Mouse (Mus musculus) heart, postnatal 0 days (tissue): Measurements from ENCODE around the gene Xpnpep3. TPM values are rescaled to one million over a fixed set of nuclear protein-coding genes. Genes with fewer than 3 reads are reported as not detected.

Experiments used
- ATAC-seq: fragments of 200-750 bp; cut with Nextera tagmentation; 2 replicates; pipeline ENCODE4 v1.8.0; 2017; ENCODE audit warnings: low read depth, moderate number of reproducible peaks, moderate library complexity; ENCODE audit not compliant: insufficient read depth
- DNase-seq: peaks from one replicate; pipeline ENCODE4 v3.0.0-alpha.2; 2016; ENCODE audit warnings: low spot score
- H3K27ac ChIP-seq: fragments of 300-500 bp; sonication (generic); 2 replicates; pipeline ENCODE4 v1.5.1; 2014; ENCODE audit warnings: low read depth, mild to moderate bottlenecking
- H3K27me3 ChIP-seq: fragments of 300-500 bp; sonication (generic); 2 replicates; pipeline ENCODE4 v1.6.1; 2014; ENCODE audit warnings: low read length, mixed read lengths; ENCODE audit not compliant: control insufficient read depth, insufficient read depth
- H3K36me3 ChIP-seq: fragments of 300-500 bp; sonication (generic); replicated peaks from 2 replicates; pipeline ENCODE4 v1.6.1; 2014; ENCODE audit warnings: low read length, mixed read lengths; ENCODE audit not compliant: control insufficient read depth, insufficient read depth
- H3K4me1 ChIP-seq: fragments of 300-500 bp; sonication (generic); 2 replicates; pipeline ENCODE4 v1.6.1; 2014; ENCODE audit warnings: antibody characterized with exemption; ENCODE audit not compliant: control insufficient read depth, insufficient read depth
- H3K4me2 ChIP-seq: fragments of 300-500 bp; sonication (generic); 2 replicates; pipeline ENCODE4 v1.6.1; 2014; ENCODE audit warnings: low read depth, mild to moderate bottlenecking, low read length, moderate library complexity
- H3K4me3 ChIP-seq: fragments of 300-500 bp; sonication (generic); 2 replicates; pipeline ENCODE4 v1.5.1; 2014; ENCODE audit warnings: low read depth, low read length
- H3K9ac ChIP-seq: fragments of 300-500 bp; sonication (generic); replicated peaks from 2 replicates; pipeline ENCODE4 v1.6.1; 2014; ENCODE audit warnings: low read depth, low read length, mixed read lengths
- H3K9me3 ChIP-seq: fragments of 300-500 bp; sonication (generic); replicated peaks from 2 replicates; pipeline ENCODE4 v1.6.1; 2016; ENCODE audit warnings: low read length; ENCODE audit not compliant: control insufficient read depth
- CTCF ChIP-seq: IDR thresholded peaks from 2 replicates; pipeline ENCODE4 v1.5.1; 2016; ENCODE audit warnings: antibody characterized with exemption, control low read depth, low read depth
- EP300 ChIP-seq: IDR thresholded peaks from 2 replicates; pipeline ENCODE4 v1.6.1; 2016; ENCODE audit warnings: antibody characterized with exemption, low read depth
- WGBS: fragments of 180-500 bp; shearing (Covaris S2); extraction: QIAGEN DNeasy Blood & Tissue Kit; methylation state at CpG from one replicate; pipeline ENCODE4 v1.1.7; 2014; 5-methylcytosine and 5-hydroxymethylcytosine counted together
- polyA plus RNA-seq: library from polyadenylated mRNA; unstranded; fragments of >200 nt; fragmentation: Nextera tagmentation; extraction: Ambion mirVana; gene quantifications from 2 replicates; pipeline ENCODE4 v1.2.1, GENCODE M21; 2015
- total RNA-seq: library from RNA; depleted of rRNA; stranded (reverse); fragments of >200 nt; gene quantifications from 2 replicates; pipeline ENCODE4 v1.2.3, GENCODE M21; 2014; ENCODE audit warnings: low replicate concordance; rRNA removed

Gene Xpnpep3
- total RNA-seq (10.5 and 14.9 TPM in 2 replicates), polyA plus RNA-seq (6.9 and 7.3 TPM in 2 replicates)

- H3K27ac ChIP-seq = peak within 1 kb of the TSS; percentile 94
- H3K36me3 ChIP-seq = no peaks in the 10 kb centered on the region; the same call in 1 of the 2 replicates
- WGBS = under 1% methylated on average over 50 of the region's 50 CpGs
- TF ChIP-seq CTCF (no peak), EP300 (peak; percentile 95)
- peak within 1 kb of the TSS; percentile 65 for H3K4me2 ChIP-seq
- peak; percentile 100 for ATAC-seq
- H3K27me3 ChIP-seq = no peaks in the 10 kb centered on the region
- peak within 1 kb of the TSS; percentile 84 for H3K9ac ChIP-seq
- H3K4me1 ChIP-seq = peaks cover 16% of the 10 kb centered on the region
- peak; percentile 98 for DNase-seq
- H3K9me3 ChIP-seq = no peaks in the 10 kb centered on the region
- peak within 1 kb of the TSS; percentile 78 for H3K4me3 ChIP-seq
Observed at GRCm38 (mm10) chr15:81399638-81400315, at the start of gene Xpnpep3, which contains the start of gene St13. Gene Xpnpep3 (plus strand): TSS chr15:81400138. Gene St13 (minus strand): TSS chr15:81400077.

DNA sequence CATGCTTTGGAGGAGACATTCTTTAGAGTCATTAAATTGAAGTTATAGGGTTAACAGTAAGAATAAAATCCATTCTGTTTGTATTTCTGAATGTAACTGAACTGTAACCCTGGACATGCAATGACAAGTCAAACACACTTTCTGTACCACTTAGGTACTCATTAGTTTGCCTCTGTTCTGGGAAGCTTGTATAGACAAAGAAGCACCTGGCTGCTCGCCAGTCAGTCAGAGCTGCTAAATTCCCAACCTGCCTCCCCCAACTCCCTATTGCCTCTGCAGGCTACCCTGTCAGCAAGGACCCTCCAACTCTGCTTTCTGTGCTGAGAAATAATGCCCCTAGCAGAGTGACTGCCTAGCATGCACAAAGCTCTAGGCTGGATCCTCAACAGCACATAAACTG is 49.5 kb upstream of the Xpnpep3 start:
- Histone ChIP-seq H3K27me3 (no peaks in the 10 kb centered on the region), H3K36me3 (no peaks in the 10 kb centered on the region), H3K27ac (no peak overlapping the region), H3K4me3 (no peak overlapping the region), H3K9ac (no peak overlapping the region), H3K4me1 (peaks cover 4% of the 10 kb centered on the region; the same call in 1 of the 2 replicates), H3K4me2 (no peak overlapping the region), H3K9me3 (no peaks in the 10 kb centered on the region)
- WGBS = 30% methylated on average over 1 of the region's 1 CpGs
- TF ChIP-seq EP300 (no peak), CTCF (no peak)
- DNase-seq (no peak), ATAC-seq (no peak)

GRCm38 (mm10) chr15:81352638-81353037 is 47.3 kb upstream of the Xpnpep3 start:
- Histone ChIP-seq H3K27me3 (no peaks in the 10 kb centered on the region), H3K9ac (no peak overlapping the region), H3K4me1 (peaks cover 4% of the 10 kb centered on the region; the same call in 1 of the 2 replicates), H3K4me2 (no peak overlapping the region), H3K4me3 (no peak overlapping the region), H3K9me3 (no peaks in the 10 kb centered on the region), H3K36me3 (no peaks in the 10 kb centered on the region), H3K27ac (no peak overlapping the region)
- ATAC-seq = no peak
- TF ChIP-seq CTCF (peak; percentile 28), EP300 (no peak)
- DNase-seq = no peak
- WGBS = 67% methylated on average over 1 of the region's 1 CpGs

DNA sequence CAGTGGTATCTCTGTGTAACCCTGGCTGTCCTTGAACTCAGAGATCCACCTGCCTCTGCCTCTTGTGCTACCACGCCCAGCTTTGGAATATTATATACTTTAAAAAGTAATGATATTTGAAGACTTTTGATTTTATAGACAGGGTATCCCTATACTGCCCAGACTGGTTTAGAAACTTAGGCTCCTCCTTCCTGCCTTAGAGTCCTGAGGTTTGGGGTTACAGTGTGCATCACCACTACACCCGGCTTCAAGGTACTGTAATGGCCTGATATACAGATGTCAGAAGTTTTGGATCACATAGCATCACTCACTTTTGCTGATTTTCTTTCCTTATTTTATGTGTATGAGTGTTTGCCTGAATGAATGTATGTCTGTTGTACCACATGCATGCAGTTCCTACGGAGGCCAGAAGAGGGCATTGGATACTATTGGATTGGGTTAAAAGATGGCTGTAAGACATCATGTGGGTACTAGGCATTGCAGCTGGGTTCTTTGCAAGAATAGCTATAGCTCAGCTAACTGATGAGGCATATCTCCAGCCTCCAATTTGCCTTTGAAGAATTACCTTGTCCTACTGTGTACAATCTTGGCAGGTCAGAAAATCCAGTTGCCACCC is 44.7 kb upstream of the Xpnpep3 start:
- no peaks in the 10 kb centered on the region for H3K36me3 ChIP-seq
- no peaks in the 10 kb centered on the region for H3K27me3 ChIP-seq
- H3K4me3 ChIP-seq = no peak overlapping the region
- H3K9me3 ChIP-seq = no peaks in the 10 kb centered on the region
- H3K27ac ChIP-seq = no peak overlapping the region
- no peak overlapping the region for H3K4me2 ChIP-seq
- H3K9ac ChIP-seq = no peak overlapping the region
- TF ChIP-seq EP300 (no peak), CTCF (peak; percentile 60)
- 63% methylated on average over 3 of the region's 3 CpGs for WGBS
- H3K4me1 ChIP-seq = peaks cover 14% of the 10 kb centered on the region
- ATAC-seq (no peak), DNase-seq (no peak)

GRCm38 (mm10) chr15:81356946-81357345 is 43.0 kb upstream of the Xpnpep3 start:
- ATAC-seq = no peak

More at GRCm38 (mm10) chr15:81356946-81357345, 43.0 kb upstream of the Xpnpep3 start:
- Histone ChIP-seq H3K27ac (no peak overlapping the region), H3K4me2 (no peak overlapping the region), H3K4me1 (peaks cover 17% of the 10 kb centered on the region; the same call in 1 of the 2 replicates), H3K36me3 (no peaks in the 10 kb centered on the region), H3K27me3 (no peaks in the 10 kb centered on the region), H3K9ac (no peak overlapping the region), H3K4me3 (no peak overlapping the region), H3K9me3 (no peaks in the 10 kb centered on the region)
- 50% methylated on average over 5 of the region's 5 CpGs for WGBS
- no peak for TF ChIP-seq EP300
- no peak for DNase-seq
